Mouse (Mus musculus): ENCODE measurements around the gene Klhdc9.
A peak's percentile ranks its signal among the peaks of the same experiment; 100 is the strongest.

Gene Klhdc9

DNA sequence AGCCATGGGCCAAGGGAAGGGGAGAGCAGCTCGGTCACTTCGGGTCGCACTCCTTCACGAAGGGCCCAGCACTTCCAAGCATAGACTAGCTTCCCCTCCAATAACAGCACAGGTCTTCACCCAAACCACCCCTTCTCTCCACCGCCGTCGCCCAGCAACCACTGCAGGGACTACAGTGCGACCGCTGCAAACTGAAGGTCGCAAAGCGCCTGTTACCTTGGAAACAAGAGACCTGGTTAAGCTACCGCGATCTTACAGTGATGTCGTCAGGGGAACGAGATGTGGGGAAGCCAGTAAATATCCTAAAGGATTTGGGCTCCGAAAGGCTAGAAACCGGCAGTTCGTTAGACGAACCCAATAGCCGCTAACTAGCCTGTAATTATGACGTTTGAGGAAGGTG is at the start of gene Klhdc9:
Klhdc9 (minus strand) TSS at position 143 of the 400 bp plus-strand sequence.
- peak; percentile 88 for DNase-seq (ENCODE audit: low read depth)

GRCm38 (mm10) chr1:171410231-171410630 is 49.6 kb upstream of the Klhdc9 start:
- no peak for DNase-seq (ENCODE audit: low read depth)

DNA sequence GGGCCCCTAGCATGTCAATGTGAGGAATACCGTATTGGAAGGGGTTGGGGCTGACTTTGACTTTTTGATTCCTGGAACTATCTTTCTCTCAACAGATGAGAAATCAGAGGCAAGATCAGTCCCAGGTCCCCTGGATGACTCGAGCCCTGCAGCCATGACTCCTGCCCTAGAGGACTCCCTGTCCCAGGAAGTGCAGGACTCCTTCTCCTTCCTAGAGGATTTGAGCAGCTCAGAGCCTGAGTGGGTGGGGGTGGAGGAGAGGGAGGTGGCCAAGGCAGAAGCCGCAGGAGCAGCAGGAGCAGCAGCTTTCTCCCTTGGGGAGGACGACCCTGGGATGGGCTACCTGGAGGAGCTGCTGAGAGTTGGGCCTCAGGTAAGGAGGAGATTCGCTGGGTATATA is 46.7 kb upstream of the Klhdc9 start:
- no peak for DNase-seq (ENCODE audit: low read depth)

GRCm38 (mm10) chr1:171402991-171403390 is 42.4 kb upstream of the Klhdc9 start:
- no peak for DNase-seq (ENCODE audit: low read depth)

DNA sequence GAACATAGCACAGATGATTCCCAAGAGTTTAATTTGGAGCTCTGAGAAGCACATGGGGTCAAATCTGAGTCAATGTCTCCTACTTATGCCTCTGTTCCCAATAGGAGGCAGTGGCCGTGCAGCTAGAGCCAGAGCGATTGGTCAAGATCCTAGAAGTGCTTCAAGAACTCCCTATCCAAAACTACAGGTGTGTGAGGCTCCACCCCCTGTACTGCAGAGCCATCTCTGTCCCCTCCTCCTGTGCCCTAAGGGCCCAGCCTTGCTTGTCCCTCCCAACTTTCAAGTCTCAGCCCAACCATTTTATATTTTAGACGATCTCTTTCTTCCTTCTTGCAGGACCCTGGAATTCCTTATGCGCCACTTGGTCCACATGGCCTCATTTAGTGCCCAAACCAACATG is 41.2 kb upstream of the Klhdc9 start:
- no peak for DNase-seq (ENCODE audit: low read depth)

DNA sequence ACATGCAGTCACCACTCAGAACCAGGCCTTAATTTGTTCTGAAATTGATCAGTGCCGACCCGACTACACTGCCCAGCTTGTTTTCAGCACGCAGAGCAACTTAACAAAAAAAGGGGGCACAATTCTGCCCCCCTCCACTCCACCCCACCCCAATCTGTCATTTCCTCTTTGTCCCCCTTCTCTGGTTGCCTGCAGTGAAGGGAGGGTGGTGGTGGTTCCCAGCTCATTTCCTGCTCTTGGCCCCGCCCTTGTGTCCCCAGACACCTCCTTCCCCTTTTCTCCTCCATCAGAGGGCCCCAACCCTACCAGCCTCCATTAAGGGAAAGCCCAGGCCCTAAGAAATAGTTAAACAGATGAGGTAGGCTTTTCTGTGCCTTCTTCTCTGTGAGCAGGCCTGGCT is 29.5 kb upstream of the Klhdc9 start:
- no peak for DNase-seq (ENCODE audit: low read depth)

GRCm38 (mm10) chr1:171388376-171389102 is 27.9 kb upstream of the Klhdc9 start, which contains the start of gene Arhgap30:
Gene Arhgap30 (plus strand): TSS chr1:171388954.
- DNase-seq (ENCODE audit: low read depth), result no peak

DNA sequence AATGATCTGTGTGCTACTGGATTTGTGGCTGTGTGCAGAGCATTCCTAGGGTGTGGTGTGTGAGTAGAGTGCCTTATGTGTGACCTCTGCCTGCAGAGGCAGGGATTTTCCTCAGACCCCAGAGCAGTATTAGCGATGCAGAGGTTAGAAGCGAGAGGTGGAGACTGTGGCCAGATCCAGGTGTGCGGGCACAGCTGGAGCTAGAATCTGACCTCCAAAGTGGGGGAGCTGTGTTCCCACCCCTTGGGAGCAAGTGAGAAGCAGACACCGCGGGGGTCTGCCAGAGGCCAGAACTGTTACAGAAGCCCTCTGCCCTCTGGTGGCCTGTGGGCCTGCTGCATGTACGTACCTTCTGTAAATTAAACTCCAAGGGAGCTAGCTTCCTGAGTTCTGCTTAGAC is 26.5 kb upstream of the Klhdc9 start:
- no peak for DNase-seq (ENCODE audit: low read depth)

GRCm38 (mm10) chr1:171385171-171385570 is 24.6 kb upstream of the Klhdc9 start:
- DNase-seq (ENCODE audit: low read depth), result no peak

GRCm38 (mm10) chr1:171384361-171384760 is 23.8 kb upstream of the Klhdc9 start:
- DNase-seq (ENCODE audit: low read depth), result no peak

- no peak for DNase-seq (ENCODE audit: low read depth)
These were observed 21.6 kb upstream of the Klhdc9 start for GRCm38 (mm10) chr1:171382096-171382620.

- DNase-seq (ENCODE audit: low read depth), result peak; percentile 48
These were observed 19.5 kb upstream of the Klhdc9 start for GRCm38 (mm10) chr1:171379935-171380599.

- DNase-seq (ENCODE audit: low read depth), result no peak
These were observed 17.7 kb upstream of the Klhdc9 start for GRCm38 (mm10) chr1:171378298-171378697.

DNA sequence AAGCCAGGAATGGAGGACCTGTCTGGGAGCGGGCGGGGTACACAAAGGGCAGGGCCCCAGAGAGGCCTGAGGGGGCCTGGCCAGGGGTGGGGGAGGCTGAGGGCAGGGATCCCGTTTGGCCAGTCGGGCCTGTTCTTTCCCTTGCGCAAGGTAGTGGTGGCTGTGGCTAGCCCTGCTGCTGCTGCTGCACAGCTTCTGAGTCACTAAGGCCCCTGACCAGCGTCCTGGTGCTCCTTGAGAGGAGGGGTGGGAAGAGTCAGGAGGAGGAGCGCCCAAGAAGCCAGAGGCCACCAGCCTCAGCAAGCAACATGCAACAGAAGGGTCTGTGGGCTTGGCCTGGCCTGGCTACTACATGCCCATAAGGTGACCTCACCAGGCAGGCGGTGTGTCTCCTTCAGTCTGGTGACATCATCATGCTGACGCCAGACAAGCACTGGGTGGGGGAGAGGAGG is 15.1 kb upstream of the Klhdc9 start:
- no peak for DNase-seq (ENCODE audit: low read depth)

GRCm38 (mm10) chr1:171373946-171374345 is 13.3 kb upstream of the Klhdc9 start:
- no peak for DNase-seq (ENCODE audit: low read depth)

DNA sequence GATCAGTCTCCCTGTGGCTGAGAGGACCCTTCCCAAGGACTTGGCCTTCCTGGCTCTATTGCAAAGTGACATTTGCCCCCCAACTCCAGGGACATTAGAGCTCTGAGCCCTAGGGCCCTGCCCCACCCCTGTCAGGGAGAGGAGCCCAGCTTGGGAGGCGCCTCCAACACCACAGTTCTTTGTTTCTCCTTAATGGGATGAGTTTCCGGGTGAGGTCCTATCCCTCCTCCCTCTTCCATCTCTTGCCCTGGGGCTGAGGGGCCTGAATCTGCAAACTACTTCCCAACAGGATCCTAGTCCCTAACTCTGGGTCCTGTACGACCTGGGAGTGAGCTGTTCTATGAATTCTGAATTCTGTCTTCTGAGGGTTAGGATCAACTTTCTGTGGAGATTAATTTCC is 12.3 kb upstream of the Klhdc9 start:
- DNase-seq (ENCODE audit: low read depth), result no peak

DNA sequence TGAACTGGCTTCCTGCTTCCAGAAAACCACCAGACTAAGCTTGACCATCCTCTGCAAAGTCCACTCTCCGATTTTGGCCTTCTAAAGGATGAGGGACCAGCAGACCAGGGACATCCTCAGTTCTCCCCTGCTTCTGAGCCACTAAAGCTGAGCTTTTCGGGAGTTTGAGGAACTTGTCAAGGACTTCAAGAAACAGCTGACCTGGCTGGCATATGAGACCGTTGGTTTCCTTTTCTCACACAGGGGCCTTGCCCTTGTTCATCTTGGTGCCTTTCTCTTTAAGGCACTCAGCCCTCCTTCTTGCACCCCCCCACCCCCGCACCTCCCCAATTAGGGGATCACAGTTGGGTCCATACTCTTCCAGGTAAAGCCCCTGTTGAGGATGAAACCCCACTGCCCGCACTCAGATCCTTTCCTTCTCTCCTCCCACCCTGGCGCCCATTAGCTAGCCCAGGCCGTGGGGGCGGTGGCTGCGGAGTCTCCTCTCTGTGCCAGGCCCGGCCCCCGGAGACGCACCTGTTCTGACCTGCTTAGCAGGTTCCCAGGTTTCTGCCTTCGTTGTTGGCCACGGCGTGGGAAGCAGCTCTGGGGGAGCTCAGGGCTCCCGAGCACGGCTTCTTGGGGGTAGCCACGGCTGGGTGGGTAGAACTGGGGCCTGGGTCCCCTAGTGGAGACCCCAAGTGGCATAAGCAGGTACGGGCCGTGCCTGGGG is 9.4 kb upstream of the Klhdc9 start, which contains the start of gene Nectin4:
Nectin4 (plus strand) TSS at position 255 of the 712 bp plus-strand sequence.
- DNase-seq (ENCODE audit: low read depth), result no peak

- DNase-seq (ENCODE audit: low read depth), result no peak
These were observed 5.3 kb upstream of the Klhdc9 start for GRCm38 (mm10) chr1:171365934-171366333.

GRCm38 (mm10) chr1:171361106-171362103 is 807 bp upstream of the Klhdc9 start:
- DNase-seq (ENCODE audit: low read depth), result peak; percentile 87

DNA sequence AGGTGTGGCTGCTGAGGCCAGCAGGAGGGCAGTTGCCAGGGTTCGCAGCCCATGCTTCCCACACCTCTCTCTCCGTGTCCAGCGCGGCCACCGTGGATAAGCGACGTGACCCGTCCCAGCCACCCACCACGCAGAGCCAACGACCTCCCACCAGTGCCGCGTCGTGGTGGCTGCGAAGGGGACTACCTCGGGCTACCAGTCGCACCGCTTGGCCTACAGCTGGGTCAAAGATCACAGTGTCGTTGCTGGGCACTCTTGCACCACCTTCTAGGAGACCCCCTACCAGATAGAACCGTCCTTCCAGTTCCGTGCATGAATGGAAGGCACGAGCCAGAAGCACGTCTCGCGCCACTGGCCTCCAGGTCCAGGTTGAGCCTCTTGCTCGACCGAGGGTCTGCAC is 345 bp downstream of the Klhdc9 start:
- DNase-seq (ENCODE audit: low read depth), result no peak

GRCm38 (mm10) chr1:171358421-171358820 is 2.2 kb downstream of the Klhdc9 start:
- DNase-seq (ENCODE audit: low read depth), result no peak
